Mouse (Mus musculus) G1E (cell line): ENCODE measurements around the gene Olfr71.

Source experiments
- CTCF ChIP-seq: IDR thresholded peaks from 2 replicates; pipeline ENCODE4 v1.5.1; 2012; ENCODE audit warnings: low read depth, low read length, inconsistent platforms, mixed read lengths
- GATA1 ChIP-seq: IDR thresholded peaks from 2 replicates; pipeline ENCODE4 v1.6.1; 2012; ENCODE audit warnings: borderline replicate concordance, low read length, inconsistent platforms, mixed read lengths
- GATA2 ChIP-seq: IDR thresholded peaks from 2 replicates; pipeline ENCODE4 v1.6.1; 2012; ENCODE audit warnings: low read depth, low read length, inconsistent platforms, borderline replicate concordance
- POLR2AphosphoS5 ChIP-seq: IDR thresholded peaks from 2 replicates; pipeline ENCODE4 v1.6.1; 2012; ENCODE audit warnings: low read depth, low read length, inconsistent platforms; ENCODE audit not compliant: insufficient replicate concordance
- TAL1 ChIP-seq: conservative IDR thresholded peaks from 2 replicates; pipeline ENCODE4 v1.6.1; 2012; ENCODE audit warnings: low read depth, low read length, inconsistent platforms, mixed read lengths

GRCm38 (mm10) chr4:43730750-43731297, 20.8 kb upstream of the Olfr71 start:
- TF ChIP-seq CTCF, result no peak
- TF ChIP-seq POLR2AphosphoS5, result no peak
- TF ChIP-seq GATA1, result no peak
- no peak for TF ChIP-seq TAL1
- no peak for TF ChIP-seq GATA2
